In the genomic region with DNA sequence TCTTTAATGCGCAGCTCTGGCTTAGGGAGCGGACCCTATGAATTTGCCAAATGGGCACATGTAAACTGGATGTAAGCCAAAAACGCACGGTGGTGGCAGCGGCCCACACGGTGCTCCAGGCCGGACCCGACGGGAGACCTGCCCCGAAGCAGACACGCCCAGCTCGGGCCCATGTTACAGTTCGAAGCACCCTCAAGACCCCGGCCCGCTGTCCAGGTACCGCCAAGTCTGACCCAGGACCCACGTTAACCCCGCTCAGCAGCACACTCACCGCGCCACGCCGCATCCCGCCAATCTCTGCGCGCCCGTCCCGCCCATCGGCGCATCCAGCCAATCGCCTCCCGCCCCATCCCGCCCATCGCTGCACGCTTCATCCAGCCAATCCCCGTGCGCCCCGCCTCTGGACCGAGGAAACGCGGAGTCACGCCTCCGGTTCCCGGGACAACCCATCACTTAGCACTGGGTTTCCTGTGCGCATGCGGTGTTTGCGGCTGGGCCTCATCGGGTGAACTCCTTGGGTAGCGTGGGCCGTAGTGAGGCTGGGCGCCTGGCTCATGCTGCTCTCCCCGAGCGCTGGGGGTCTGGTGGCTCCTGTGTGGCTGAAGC, we compare ENCODE assay signal across 8 mouse cellular contexts. TPM values are rescaled to one million over a fixed set of nuclear protein-coding genes. Genes with fewer than 3 reads are reported as not detected.
DNase-seq lines count a peak whose midpoint lies in the region; ATAC-seq lines count a peak whose summit lies in the region.

A gene (minus strand): TSS at position 372 of the 606 bp plus-strand sequence.

- peak within 1 kb of the TSS; percentile 70 for H3K9ac ChIP-seq in hindbrain, embryonic 14.5 days

- H3K27ac ChIP-seq in hindbrain, embryonic 14.5 days: peak within 1 kb of the TSS; percentile 92

- H3K4me1 ChIP-seq in hindbrain, embryonic 14.5 days (replicated peaks; ENCODE audit: control insufficient read depth, insufficient read depth, low read length): peaks cover 17% of the 10 kb centered on the region

- H3K9me3 ChIP-seq in hindbrain, embryonic 14.5 days (ENCODE audit: control insufficient read depth, low read length): no peaks in the 10 kb centered on the region

- no peaks in the 10 kb centered on the region for H3K27me3 ChIP-seq in hindbrain, embryonic 14.5 days (ENCODE audit: control insufficient read depth, insufficient read depth, low read length)

- WGBS in hindbrain, embryonic 14.5 days: under 1% methylated on average over 51 of the region's 52 CpGs

- H3K36me3 ChIP-seq in hindbrain, embryonic 14.5 days (replicated peaks; ENCODE audit: control insufficient read depth, insufficient read depth): peaks cover 18% of the 10 kb centered on the region

- peak; percentile 98 for DNase-seq in R1 (ENCODE audit: low read depth, low spot score)
- peak; percentile 96 to 98 for DNase-seq in cerebellum, postnatal 25 days
- peak; percentile 88 to 95 for DNase-seq in frontal cortex, postnatal 25 days (ENCODE audit: low spot score in 2 of 2)
- peak; percentile 96 for DNase-seq in hindbrain, embryonic 14.5 days (ENCODE audit: low spot score)
- peak; percentile 97 for DNase-seq in layer of hippocampus, postnatal 36 days
- DNase-seq in lung, postnatal 36 days: peak; percentile 99
- peak; percentile 99 for DNase-seq in retina, postnatal 1 day
- DNase-seq in urinary bladder, adult 18-20 months (ENCODE audit: low spot score in 2 of 2): peak; percentile 92 to 96

- H3K4me3 ChIP-seq in hindbrain, embryonic 14.5 days (replicated peaks; ENCODE audit: low read length): peak within 1 kb of the TSS; percentile 76

- peak; percentile 99 for ATAC-seq in hindbrain, embryonic 14.5 days (ENCODE audit: low FRiP score)

- H3K4me2 ChIP-seq in hindbrain, embryonic 14.5 days (replicated peaks): peak within 1 kb of the TSS; percentile 74

RNA-seq across cellular contexts. Expression of the gene that starts here (rescaled TPM):
- polyA plus RNA-seq in hindbrain, embryonic 14.5 days (2014; fragmentation: Nextera tagmentation; extraction: Ambion mirVana): 46.8 and 51.5 TPM in 2 replicates
- total RNA-seq in layer of hippocampus, postnatal 36 days (2021): 10 to 100 TPM; 23.5 to 25.2 TPM

Comparison
In these comparisons a context has a peak if more than half of its experiments do, and no peak if none do; other contexts are left out.
1. Peak in every context shown above with its lines: DNase-seq, ATAC-seq, H3K4me3 ChIP-seq and H3K27ac ChIP-seq.